Mouse (Mus musculus) heart, adult 2 months (tissue): ENCODE results near the gene Fcrls.

Experiments
- CTCF ChIP-seq: fragments of 200-600 bp; IDR thresholded peaks from 2 replicates; pipeline ENCODE4 v1.8.1; 2022; ENCODE audit warnings: antibody characterized with exemption, mild to moderate bottlenecking, moderate library complexity
- EP300 ChIP-seq: fragments of 200-500 bp; IDR thresholded peaks from 2 replicates; pipeline ENCODE4 v1.6.1; 2011; ENCODE audit warnings: low read depth, low read length, control low read depth; ENCODE audit not compliant: insufficient read depth
- POLR2A ChIP-seq: fragments of 200-500 bp; IDR thresholded peaks from 2 replicates; pipeline ENCODE4 v1.6.1; 2011; ENCODE audit warnings: mild to moderate bottlenecking, low read depth, low read length, control low read depth; ENCODE audit not compliant: insufficient read depth

- TF ChIP-seq POLR2A (no peak), CTCF (no peak), EP300 (no peak)
Observed at GRCm38 (mm10) chr3:87214221-87214864, 49.2 kb downstream of the Fcrls start.
